Mouse (Mus musculus): ENCODE results near the gene Dner.

Gene Dner

DNA sequence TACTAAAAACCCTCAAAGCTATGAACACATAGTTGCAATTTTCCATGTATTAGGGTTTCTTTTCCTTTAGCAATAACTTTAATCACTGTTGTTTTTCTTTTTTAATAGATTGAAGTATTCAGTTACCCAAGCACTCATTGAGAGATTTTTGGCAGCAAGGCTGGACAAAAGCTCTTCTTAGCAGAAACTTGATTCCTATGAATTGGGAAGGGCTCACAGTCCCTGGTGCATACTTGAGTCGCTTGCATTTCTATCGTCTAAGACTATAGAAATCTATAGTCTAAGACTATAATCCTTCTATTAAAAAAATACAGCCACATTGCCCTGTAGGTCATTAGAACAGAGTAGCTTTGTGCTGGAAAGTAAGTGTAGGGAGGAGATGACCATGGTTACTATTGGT is 287.1 kb downstream of the Dner start:
- no peak for ATAC-seq (ENCODE audit: insufficient number of reproducible peaks, low FRiP score, low TSS enrichment)

DNA sequence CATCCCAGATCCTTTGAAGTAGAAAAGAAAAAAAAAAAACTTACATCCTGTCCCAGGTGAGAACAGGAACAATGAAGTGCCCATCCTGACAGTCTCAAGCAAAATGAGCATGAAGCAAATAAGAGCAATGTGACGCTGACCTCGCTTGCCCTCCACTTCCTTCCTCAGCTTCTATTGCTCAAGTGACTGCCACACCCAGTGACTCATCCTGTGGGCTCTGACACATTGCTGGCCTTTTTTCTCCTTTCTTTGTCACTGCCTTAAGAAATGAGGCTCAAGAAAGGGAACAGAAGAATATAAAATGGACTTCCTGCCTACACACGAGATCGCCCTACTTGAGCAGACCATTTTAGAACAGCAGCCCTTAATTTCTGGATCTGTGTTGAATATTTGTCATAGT is 289.1 kb downstream of the Dner start:
- ATAC-seq (ENCODE audit: insufficient number of reproducible peaks, low FRiP score, low TSS enrichment), result no peak

DNA sequence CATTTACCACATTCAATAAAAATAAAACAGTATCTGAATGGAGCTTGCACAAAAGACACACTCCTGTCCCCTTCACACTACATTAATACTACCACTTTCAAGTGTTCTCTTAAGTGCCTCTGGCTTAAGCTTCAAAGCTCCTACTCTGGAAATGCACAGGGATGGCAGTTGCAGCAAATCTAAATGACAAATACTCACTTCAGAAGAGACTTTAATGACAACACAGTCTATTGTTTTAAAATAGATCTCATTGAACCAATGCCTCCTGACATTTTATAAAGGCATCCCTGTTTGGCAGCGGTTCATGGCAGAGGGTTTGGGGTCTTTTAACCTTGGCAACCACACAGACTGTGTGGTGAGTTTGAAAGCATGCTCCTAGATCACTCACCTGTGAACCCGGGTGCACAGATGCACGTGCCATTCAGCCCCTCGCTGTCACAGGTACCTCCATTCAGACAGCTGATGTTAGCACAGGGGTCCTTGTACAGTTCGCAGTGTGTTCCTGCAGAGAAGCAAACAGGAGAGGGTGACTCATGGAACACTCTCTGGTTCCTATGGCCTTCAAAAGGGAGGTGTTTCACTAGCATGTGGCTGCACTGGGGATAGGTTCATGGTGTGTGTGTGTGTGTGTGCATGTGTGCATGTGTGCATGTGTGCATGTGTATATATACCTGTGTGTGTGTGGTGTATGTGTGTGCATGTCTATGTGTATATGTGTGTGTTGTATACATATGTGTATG is 290.3 kb downstream of the Dner start:
- no peak for ATAC-seq (ENCODE audit: insufficient number of reproducible peaks, low FRiP score, low TSS enrichment)

DNA sequence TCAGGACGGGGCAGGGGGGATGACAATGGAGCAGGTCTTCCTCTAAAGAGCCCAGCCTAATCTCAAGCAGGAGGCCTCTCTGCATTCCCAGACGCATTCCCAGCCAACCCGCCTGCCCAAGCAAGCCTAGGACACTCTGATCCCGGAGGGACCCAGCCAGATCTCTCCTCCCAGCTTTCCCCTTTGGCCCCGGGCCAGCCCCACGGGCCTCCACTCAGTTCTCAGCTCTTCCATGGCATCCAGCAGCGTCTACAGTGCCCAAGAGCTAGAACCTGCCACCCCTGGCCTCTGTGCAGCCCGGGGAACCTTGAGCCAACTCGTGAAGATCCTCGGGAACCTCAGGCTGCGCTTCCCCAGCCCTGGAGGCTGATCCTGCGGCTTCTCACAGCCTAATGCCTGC is 291.1 kb downstream of the Dner start:
- no peak for ATAC-seq (ENCODE audit: insufficient number of reproducible peaks, low FRiP score, low TSS enrichment)

DNA sequence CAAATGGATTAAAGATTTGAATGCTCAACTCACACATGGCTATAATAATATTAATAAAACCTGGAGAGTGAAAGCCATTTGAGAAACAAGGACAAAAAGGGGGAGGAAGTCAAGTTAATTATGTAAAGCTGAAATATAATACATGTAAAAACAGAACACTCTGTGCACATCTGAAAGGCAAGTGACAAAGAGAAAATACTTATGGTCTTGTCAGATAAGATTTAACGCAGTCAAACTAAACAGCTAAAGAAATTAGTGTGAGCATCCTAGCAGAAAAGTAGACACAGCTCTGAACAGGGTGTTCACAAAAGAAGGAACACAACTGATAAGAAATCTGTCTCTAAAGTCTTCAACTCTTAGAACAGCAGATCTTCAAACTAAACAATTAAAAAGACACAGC is 293.9 kb downstream of the Dner start:
- no peak for ATAC-seq (ENCODE audit: insufficient number of reproducible peaks, low FRiP score, low TSS enrichment)

DNA sequence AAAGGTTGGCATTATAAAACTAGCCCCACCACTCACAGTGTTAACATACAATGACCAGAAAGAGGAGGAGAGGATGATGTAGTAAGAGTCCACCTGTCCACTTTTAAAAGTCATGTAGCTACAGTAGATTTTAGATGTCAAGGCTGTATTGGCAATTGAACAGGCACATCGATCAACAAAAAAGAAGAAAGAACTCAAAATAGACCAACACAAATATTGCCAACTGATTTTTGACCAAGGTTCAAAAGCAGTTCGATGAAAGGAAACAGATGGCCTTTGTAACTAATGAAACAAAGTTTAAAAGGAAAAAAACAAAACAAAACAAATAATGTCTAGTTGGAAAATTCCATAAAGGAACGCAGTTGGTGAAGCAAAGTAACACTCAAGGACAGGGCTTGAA is 296.4 kb downstream of the Dner start:
- ATAC-seq (ENCODE audit: insufficient number of reproducible peaks, low FRiP score, low TSS enrichment), result no peak

DNA sequence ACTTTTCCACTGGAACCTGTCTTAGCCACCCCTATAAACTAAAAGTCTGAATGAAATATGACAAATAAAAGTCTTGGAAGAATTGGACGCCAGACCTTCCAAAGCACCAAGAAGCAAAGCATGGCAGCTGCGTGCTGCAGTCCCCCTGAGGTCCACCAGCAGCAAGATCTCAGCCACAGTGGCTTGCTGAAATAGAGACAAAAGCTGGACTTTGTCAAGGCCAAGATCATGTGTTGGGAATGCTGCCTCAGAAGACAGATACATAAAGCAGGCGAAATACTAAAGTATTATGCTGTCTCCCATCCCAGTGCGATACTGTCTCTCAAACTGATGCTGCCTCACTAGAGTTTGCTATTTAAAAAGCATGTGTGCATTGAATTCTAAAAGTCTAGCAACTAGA is 296.9 kb downstream of the Dner start:
- no peak for ATAC-seq (ENCODE audit: insufficient number of reproducible peaks, low FRiP score, low TSS enrichment)

DNA sequence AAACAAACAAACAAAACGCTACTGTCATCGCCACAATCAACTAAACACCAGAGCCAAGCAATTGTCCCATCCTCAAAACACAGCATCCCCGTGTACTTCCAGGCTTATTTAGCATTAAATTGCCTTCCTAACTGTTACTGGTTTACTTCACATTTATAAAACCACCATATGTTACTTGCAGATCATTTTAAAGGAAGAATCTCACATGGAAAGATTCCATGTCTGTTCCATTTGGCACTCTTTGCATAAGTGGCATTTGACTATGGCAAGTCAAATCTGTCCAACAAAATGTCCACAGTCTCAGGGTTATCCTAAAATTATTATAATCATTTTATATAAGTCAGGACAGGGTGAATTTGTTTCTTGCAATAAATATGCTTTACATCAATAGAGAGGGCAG is 299.2 kb downstream of the Dner start:
- no peak for ATAC-seq (ENCODE audit: insufficient number of reproducible peaks, low FRiP score, low TSS enrichment)

DNA sequence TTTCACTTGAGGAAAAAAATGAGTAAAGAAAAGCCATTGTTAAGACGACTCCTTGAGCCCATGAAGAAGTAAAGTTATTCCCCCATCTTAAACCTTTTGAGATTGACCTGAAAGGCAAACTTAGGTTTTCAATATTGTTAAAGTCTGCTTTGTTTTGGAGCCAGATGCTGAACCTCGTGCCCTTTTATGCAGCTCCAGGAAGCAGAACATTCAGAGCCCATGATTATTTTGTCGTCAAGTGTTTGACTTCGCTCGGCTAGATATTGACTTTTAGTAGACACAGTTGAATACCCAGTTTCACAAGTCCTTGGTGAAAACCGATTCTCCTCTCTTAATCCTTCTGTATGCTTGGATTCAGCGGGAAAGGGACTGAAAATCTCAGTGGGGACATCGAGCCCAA is 300.1 kb downstream of the Dner start:
- no peak for ATAC-seq (ENCODE audit: insufficient number of reproducible peaks, low FRiP score, low TSS enrichment)

DNA sequence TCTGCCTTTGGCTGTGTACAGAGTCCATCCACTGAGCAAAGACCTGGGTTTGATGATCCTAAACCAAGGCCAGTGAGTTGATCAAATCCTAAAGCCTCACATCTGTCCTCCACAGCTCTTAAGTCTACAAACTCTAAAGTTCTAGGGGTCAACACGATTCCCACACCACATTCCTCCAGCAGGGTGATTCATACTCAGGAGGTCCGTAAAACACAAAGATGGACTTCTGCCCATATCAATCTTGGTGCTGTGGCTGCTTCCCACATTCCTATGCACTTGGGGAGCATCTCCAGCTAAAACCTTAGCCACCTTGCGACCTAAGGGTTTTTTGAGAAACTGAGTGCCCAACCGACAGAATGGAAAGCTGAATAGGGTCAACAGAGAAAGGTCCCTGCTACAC is 305.1 kb downstream of the Dner start:
- no peak for ATAC-seq (ENCODE audit: insufficient number of reproducible peaks, low FRiP score, low TSS enrichment)

DNA sequence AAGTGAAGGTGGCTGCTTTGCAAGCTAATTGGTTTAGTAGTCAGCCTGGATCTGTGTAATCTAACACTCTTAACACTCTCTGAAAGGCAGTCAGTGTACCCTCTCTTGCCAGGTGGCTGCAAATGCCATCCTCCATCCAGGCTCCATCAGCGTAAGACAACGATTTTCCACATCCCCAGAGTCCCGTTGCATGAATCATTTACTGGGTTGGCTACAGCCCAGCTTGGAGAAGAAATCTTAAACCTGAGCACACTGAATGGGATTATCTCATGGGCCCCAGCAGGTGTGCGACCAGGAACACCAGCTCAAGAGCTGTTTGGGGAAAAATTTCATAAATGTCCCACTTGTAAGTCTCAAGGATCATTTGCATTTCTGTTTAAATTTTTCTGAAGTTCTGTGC is 308.4 kb downstream of the Dner start:
- ATAC-seq (ENCODE audit: insufficient number of reproducible peaks, low FRiP score, low TSS enrichment), result no peak

DNA sequence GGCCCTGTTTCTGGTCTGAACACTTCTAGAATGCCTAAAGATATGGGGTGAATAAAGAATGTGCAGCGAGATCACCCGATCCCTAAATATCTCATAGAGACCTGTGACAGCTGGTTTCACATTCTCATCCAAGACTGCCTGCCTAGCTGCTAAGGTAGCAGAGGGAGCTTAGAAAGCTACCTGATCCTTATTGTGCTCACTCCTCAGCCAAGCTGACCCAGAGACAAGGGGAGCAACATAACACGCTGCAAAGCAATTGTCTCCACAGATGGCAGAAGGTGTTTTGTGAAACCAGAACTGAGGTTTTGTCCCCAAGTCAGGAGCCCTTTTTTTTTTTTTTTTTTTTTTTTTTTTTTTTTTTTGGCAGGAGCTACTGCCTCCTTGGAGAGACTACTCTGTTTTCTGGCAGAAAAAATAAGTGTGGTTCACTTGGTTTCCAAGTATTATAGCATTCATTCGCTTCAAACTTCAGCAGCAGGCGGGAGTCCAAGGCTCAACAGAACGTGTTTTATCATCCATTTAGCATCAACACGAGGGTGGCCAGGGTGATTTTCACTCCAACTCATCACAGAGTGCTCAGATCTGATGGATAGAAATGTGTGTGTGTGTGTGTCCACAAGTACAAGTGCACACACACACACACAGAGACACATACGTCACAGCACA is 309.4 kb downstream of the Dner start:
- ATAC-seq (ENCODE audit: insufficient number of reproducible peaks, low FRiP score, low TSS enrichment), result no peak

DNA sequence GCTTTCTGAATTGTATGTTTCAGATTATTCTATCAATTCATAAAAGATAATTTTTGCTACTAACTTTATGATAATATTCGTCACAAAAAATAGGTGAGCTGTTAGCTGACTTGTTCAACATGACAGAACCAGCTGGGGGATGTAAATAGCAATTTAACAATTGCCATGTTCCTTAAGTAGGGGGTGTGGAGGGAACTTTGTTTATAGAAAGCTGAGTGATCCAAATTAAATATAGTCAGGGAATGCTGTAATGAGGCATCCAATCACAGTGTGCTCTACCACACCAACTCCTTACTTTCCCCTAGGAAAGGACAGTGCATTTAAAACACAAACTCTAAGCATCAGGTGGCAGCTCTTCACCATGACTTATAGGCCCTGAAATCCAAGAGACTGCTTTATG is 313.3 kb downstream of the Dner start:
- no peak for ATAC-seq (ENCODE audit: insufficient number of reproducible peaks, low FRiP score, low TSS enrichment)

DNA sequence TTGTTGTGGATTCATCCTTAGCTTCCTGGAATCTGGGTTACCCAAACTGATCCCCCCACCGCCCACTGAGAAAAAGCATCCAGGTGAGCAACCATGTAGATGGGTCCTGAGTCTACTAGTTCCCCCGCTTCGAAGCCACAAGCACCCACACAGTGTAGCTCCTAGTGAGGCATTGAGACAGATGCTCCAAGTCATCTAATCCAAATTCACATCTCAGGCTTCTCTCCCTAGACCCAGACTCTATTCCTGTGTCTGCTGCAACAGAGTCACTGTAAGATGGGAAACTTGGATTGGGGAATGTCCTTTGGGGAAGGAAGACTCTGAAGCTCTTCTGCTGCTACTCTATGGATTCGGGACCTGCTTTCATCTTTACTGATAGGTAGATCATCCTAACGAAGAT is 314.0 kb downstream of the Dner start:
- ATAC-seq (ENCODE audit: insufficient number of reproducible peaks, low FRiP score, low TSS enrichment), result no peak

DNA sequence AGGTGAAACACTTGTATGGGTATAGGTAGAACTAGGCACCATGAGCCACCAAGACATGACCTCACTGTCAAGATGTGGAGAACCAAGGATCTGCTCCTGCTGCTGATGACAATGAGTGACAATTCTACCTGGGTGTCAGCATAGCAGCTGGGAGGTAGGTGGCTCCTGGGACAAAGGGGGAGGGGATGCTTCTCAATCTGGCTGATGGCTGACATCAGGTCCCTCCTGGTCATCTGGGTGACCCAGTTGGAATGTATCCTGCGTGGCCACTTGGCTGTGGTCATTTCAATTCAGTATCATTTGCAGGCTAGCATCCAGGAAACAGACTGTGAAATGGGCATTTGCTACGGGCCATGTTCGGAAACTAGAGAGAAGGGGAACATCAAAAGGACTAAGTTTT is 315.1 kb downstream of the Dner start:
- peak; percentile 52; the same call in 1 of the 2 replicates for ATAC-seq (ENCODE audit: insufficient number of reproducible peaks, low FRiP score, low TSS enrichment)

DNA sequence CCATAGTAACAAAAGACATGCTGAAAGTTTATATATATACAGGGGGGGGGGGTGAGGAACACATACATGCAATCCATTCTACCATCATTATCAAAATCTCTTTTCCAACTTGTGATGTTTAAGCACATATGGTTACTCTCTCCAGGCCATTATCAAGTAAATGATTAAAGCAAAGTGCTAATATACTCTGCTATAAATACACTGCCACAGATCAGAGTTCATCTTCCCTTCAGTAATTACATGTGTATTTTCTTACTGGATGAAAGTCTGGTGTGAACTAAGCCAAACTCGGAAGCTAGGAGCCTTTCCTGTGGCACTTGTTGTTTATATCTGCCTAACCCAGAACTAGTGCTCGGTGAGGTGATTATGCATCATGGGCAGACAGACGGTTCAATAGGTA is 328.3 kb downstream of the Dner start:
- no peak for ATAC-seq (ENCODE audit: insufficient number of reproducible peaks, low FRiP score, low TSS enrichment)

DNA sequence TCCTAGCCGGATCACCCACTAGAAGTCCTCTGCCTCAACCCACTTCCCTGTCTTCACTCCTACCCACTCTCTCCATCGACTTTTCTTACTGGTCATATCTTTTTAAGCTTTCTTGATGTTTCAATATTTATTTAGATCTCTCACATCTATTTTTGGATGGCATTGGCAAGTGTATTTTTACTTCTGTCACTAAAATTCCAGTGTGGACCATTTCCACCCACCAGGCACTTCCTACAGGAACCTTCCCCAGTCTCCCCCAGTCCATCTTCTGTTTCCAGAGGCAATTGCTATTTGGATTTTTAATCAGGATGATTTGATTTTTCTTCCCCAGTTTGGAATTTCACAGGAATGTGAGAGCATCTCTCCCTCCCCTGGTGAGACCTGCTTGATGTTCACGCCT is 329.5 kb downstream of the Dner start:
- ATAC-seq (ENCODE audit: insufficient number of reproducible peaks, low FRiP score, low TSS enrichment), result no peak

DNA sequence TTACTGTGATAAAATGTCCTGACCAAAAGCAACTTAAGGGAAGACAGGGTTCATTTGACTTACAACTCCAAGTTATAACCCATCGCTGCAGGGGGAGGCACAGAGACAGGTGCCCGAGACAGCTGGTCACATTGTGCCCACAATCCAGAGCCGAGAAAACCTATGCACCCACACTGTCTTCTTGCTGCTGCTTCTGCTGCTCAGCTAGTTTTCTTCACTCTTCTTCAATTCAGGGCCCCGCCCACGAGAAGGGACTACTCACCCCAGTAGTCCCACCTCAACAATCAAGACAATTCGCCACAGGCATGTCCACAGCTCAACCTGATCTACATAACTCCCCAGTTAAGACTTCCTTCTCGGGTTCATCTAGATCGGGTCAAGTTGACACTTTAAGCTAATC is 332.1 kb downstream of the Dner start, which contains the start of gene Pid1:
Pid1 (minus strand) TSS at position 214 of the 400 bp plus-strand sequence.
- no peak for ATAC-seq (ENCODE audit: insufficient number of reproducible peaks, low FRiP score, low TSS enrichment)

DNA sequence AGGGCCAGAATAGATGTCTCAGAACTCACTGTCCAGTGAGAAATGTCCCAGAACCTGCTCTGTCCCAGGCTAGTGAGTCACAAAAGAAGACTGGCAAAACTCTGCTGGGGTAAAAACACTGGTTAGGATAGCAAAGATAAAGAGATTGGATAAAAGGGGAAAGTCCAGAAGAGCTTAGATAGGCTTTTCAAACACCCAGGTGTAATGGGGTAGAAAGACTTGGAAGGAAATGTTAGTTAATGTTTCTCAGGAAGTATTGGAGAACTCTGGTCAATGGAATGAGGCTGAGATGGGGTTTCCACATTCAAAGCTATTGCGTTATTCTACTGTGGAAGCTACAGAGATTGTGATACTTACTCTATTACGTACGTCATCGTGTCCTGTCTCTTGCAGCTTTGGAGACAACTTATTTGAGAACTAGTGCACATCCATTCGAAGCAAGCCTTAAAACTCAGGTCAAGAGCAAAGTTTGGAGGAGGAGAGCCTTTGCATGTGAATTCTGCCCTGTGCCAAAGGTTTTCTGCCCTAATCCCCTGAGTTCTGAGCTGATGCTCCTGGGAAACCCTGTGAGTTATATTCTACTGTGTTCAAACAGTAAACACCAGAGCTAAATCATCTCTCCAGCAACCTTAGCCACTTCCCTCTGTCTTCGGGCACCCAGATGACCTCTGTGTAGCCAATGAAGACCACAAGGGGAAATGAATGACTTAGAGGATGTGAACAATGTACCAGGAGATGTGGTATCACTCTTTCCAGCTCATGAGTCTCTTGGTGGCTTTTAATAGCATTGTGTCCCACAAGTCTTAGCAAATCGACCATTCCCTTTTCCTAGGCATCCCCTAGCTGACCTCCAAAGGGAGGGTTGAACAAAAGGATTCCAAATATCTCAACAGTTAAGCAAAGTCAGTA is 333.1 kb downstream of the Dner start:
- no peak for ATAC-seq (ENCODE audit: insufficient number of reproducible peaks, low FRiP score, low TSS enrichment)

DNA sequence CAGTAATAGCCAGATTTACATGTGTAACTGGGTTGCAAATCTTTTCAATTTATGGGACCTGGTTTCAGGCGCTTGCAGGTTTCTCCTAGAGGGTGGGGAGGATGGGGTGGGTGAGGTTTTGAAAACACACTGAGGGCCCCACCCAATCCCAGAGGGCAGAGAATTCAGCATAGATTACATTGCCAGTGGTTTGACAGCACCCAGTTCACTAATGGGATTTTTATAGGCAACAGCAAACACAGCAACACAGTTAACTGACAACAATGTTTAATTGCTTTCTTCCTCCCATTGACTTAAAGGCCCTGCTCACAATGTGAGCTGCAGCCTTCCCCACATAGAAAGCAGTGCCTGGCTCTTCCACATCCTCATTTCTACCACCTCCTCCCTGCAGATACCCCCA is 333.8 kb downstream of the Dner start:
- no peak for ATAC-seq (ENCODE audit: insufficient number of reproducible peaks, low FRiP score, low TSS enrichment)

DNA sequence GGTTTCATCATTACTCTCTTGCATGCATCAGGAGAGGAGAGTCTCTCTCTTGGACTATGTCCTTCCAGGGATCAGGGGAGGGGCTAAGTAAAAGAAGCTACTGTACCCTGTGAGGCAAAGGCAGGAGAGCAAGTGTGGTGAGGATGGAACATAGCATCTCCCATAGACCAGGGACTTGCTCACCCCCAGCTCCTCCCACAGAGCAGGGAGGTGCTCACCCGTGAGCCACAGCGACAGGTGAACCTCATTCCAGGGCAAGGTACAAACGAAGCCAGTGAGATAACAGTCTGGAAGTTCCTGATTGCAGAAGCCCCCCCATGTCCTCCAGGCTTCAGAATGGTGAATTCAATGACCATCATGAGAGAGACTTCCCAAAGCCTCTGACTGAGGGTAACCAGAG is 334.6 kb downstream of the Dner start:
- no peak for ATAC-seq (ENCODE audit: insufficient number of reproducible peaks, low FRiP score, low TSS enrichment)
